Mouse (Mus musculus) limb, embryonic 11.5 days (tissue): ENCODE results near the gene Hip1. TPM values are rescaled to one million over a fixed set of nuclear protein-coding genes. Genes with fewer than 3 reads are reported as not detected.
A peak's percentile ranks its signal among the peaks of the same experiment; 100 is the strongest.

Experiments
- ATAC-seq: fragments of 200-750 bp; cut with Nextera tagmentation; 2 replicates; pipeline ENCODE4 v1.8.0; 2017; ENCODE audit warnings: low read depth; ENCODE audit not compliant: insufficient number of reproducible peaks, low FRiP score, low TSS enrichment
- DNase-seq: peaks from one replicate; pipeline ENCODE4 v3.0.0-alpha.2; 2015; ENCODE audit warnings: low spot score
- H3K27ac ChIP-seq: fragments of 300-500 bp; sonication (generic); replicated peaks from 2 replicates; pipeline ENCODE4 v1.5.1; 2014; ENCODE audit warnings: low read depth, mild to moderate bottlenecking, low read length
- H3K27me3 ChIP-seq: fragments of 300-500 bp; sonication (generic); 2 replicates; pipeline ENCODE4 v1.6.1; 2014; ENCODE audit warnings: mild to moderate bottlenecking, low read length, mixed read lengths; ENCODE audit not compliant: control insufficient read depth, insufficient read depth
- H3K36me3 ChIP-seq: fragments of 300-500 bp; sonication (generic); 2 replicates; pipeline ENCODE4 v1.6.1; 2014; ENCODE audit warnings: mild to moderate bottlenecking, low read length, moderate library complexity, mixed read lengths; ENCODE audit not compliant: control insufficient read depth, insufficient read depth
- H3K4me1 ChIP-seq: fragments of 300-500 bp; sonication (generic); 2 replicates; pipeline ENCODE4 v1.6.1; 2014; ENCODE audit warnings: low read length, mixed read lengths; ENCODE audit not compliant: control insufficient read depth, insufficient read depth
- H3K4me2 ChIP-seq: fragments of 300-500 bp; sonication (generic); 2 replicates; pipeline ENCODE4 v1.6.1; 2014; ENCODE audit warnings: low read depth, mild to moderate bottlenecking, moderate library complexity; ENCODE audit not compliant: severe bottlenecking
- H3K4me3 ChIP-seq: fragments of 300-500 bp; sonication (generic); 2 replicates; pipeline ENCODE4 v1.5.1; 2014; ENCODE audit warnings: low read depth, low read length
- H3K9ac ChIP-seq: fragments of 300-500 bp; sonication (generic); 2 replicates; pipeline ENCODE4 v1.6.1; 2014; ENCODE audit warnings: mild to moderate bottlenecking, low read length
- H3K9me3 ChIP-seq: fragments of 300-500 bp; sonication (generic); 2 replicates; pipeline ENCODE4 v1.6.1; 2016; ENCODE audit warnings: low read length; ENCODE audit not compliant: control insufficient read depth
- WGBS: fragments of 180-500 bp; shearing (Covaris S2); extraction: QIAGEN DNeasy Blood & Tissue Kit; methylation state at CpG from one replicate; pipeline ENCODE4 v1.1.7; 2014; 5-methylcytosine and 5-hydroxymethylcytosine counted together
- polyA plus RNA-seq: library from polyadenylated mRNA; unstranded; fragments of >200 nt; fragmentation: Nextera tagmentation; extraction: Ambion mirVana; gene quantifications from 2 replicates; pipeline ENCODE4 v1.2.1, GENCODE M21; 2014

The Hip1 gene
- polyA plus RNA-seq, 1 experiment from 2014 or later = 35.2 TPM

- H3K4me1 ChIP-seq = no peaks in the 10 kb centered on the region
- no peak for DNase-seq
- ATAC-seq = no peak
- no peak overlapping the region for H3K4me3 ChIP-seq
- H3K27me3 ChIP-seq = no peaks in the 10 kb centered on the region
- no peak overlapping the region for H3K4me2 ChIP-seq
- 94% methylated on average over 10 of the region's 10 CpGs for whole genome bisulfite sequencing
- H3K9me3 ChIP-seq = no peaks in the 10 kb centered on the region
- H3K36me3 ChIP-seq = peaks cover 15% of the 10 kb centered on the region; the same call in 1 of the 2 replicates
- H3K27ac ChIP-seq = no peak overlapping the region
- no peak overlapping the region for H3K9ac ChIP-seq
These were observed 109.9 kb downstream of the Hip1 start for GRCm38 (mm10) chr5:135435039-135435438.

- WGBS = 96% methylated on average over 4 of the region's 4 CpGs
- DNase-seq = no peak
- no peak for ATAC-seq
- no peak overlapping the region for H3K4me2 ChIP-seq
- H3K9ac ChIP-seq = no peak overlapping the region
- H3K27ac ChIP-seq = no peak overlapping the region
- H3K4me1 ChIP-seq = no peaks in the 10 kb centered on the region
- H3K9me3 ChIP-seq = no peaks in the 10 kb centered on the region
- H3K4me3 ChIP-seq = no peak overlapping the region
- no peaks in the 10 kb centered on the region for H3K27me3 ChIP-seq
- peaks cover 17% of the 10 kb centered on the region; the same call in 1 of the 2 replicates for H3K36me3 ChIP-seq
These were observed 111.1 kb downstream of the Hip1 start for GRCm38 (mm10) chr5:135433861-135434260.

- 93% methylated on average over 6 of the region's 6 CpGs for WGBS
- ATAC-seq = no peak
- Histone ChIP-seq H3K36me3 (peaks cover 17% of the 10 kb centered on the region; the same call in 1 of the 2 replicates), H3K27me3 (no peaks in the 10 kb centered on the region), H3K4me3 (no peak overlapping the region), H3K9ac (no peak overlapping the region), H3K9me3 (no peaks in the 10 kb centered on the region), H3K4me1 (no peaks in the 10 kb centered on the region), H3K4me2 (no peak overlapping the region), H3K27ac (no peak overlapping the region)
- DNase-seq = no peak
These were observed 113.8 kb downstream of the Hip1 start for GRCm38 (mm10) chr5:135431111-135431510.

- H3K9ac ChIP-seq = no peak overlapping the region
- H3K36me3 ChIP-seq = peaks cover 17% of the 10 kb centered on the region; the same call in 1 of the 2 replicates
- WGBS = 75% methylated on average over 5 of the region's 5 CpGs
- H3K4me3 ChIP-seq = no peak overlapping the region
- no peaks in the 10 kb centered on the region for H3K9me3 ChIP-seq
- no peak overlapping the region for H3K27ac ChIP-seq
- no peaks in the 10 kb centered on the region for H3K4me1 ChIP-seq
- ATAC-seq = no peak
- H3K4me2 ChIP-seq = no peak overlapping the region
- DNase-seq = no peak
- H3K27me3 ChIP-seq = no peaks in the 10 kb centered on the region
These were observed 116.1 kb downstream of the Hip1 start for GRCm38 (mm10) chr5:135428786-135429185.

GRCm38 (mm10) chr5:135410266-135410665, 134.7 kb downstream of the Hip1 start:
- Histone ChIP-seq H3K4me2 (no peak overlapping the region), H3K4me1 (no peaks in the 10 kb centered on the region), H3K4me3 (no peak overlapping the region), H3K9ac (no peak overlapping the region), H3K9me3 (no peaks in the 10 kb centered on the region), H3K27ac (no peak overlapping the region), H3K27me3 (no peaks in the 10 kb centered on the region), H3K36me3 (peaks cover 10% of the 10 kb centered on the region; the same call in 1 of the 2 replicates)
- DNase-seq (no peak), ATAC-seq (no peak)
- 92% methylated on average over 9 of the region's 9 CpGs for WGBS

GRCm38 (mm10) chr5:135408114-135408513, 136.8 kb downstream of the Hip1 start:
- 85% methylated on average over 4 of the region's 4 CpGs for WGBS
- Histone ChIP-seq H3K4me3 (no peak overlapping the region), H3K4me2 (no peak overlapping the region), H3K27ac (no peak overlapping the region), H3K9me3 (no peaks in the 10 kb centered on the region), H3K4me1 (no peaks in the 10 kb centered on the region), H3K9ac (no peak overlapping the region), H3K36me3 (peaks cover 2% of the 10 kb centered on the region; the same call in 1 of the 2 replicates), H3K27me3 (no peaks in the 10 kb centered on the region)
- DNase-seq (no peak), ATAC-seq (no peak)

GRCm38 (mm10) chr5:135405437-135405836, 139.5 kb downstream of the Hip1 start:
- no peaks in the 10 kb centered on the region for H3K4me1 ChIP-seq
- 90% methylated on average over 9 of the region's 9 CpGs for WGBS
- no peak for DNase-seq
- H3K36me3 ChIP-seq = no peaks in the 10 kb centered on the region
- H3K9me3 ChIP-seq = no peaks in the 10 kb centered on the region
- H3K27me3 ChIP-seq = no peaks in the 10 kb centered on the region
- H3K4me2 ChIP-seq = no peak overlapping the region
- no peak for ATAC-seq
- H3K4me3 ChIP-seq = no peak overlapping the region
- H3K9ac ChIP-seq = no peak overlapping the region
- no peak overlapping the region for H3K27ac ChIP-seq

GRCm38 (mm10) chr5:135404623-135405022, 140.3 kb downstream of the Hip1 start:
- Histone ChIP-seq H3K4me2 (no peak overlapping the region), H3K4me1 (no peaks in the 10 kb centered on the region), H3K4me3 (no peak overlapping the region), H3K9me3 (no peaks in the 10 kb centered on the region), H3K9ac (no peak overlapping the region), H3K27me3 (no peaks in the 10 kb centered on the region), H3K27ac (no peak overlapping the region), H3K36me3 (no peaks in the 10 kb centered on the region)
- WGBS = 41% methylated on average over 20 of the region's 20 CpGs
- ATAC-seq (no peak), DNase-seq (peak; percentile 50)

GRCm38 (mm10) chr5:135400244-135400643, 144.7 kb downstream of the Hip1 start:
- Histone ChIP-seq H3K4me3 (no peak overlapping the region), H3K9me3 (no peaks in the 10 kb centered on the region), H3K4me2 (no peak overlapping the region), H3K4me1 (no peaks in the 10 kb centered on the region), H3K27me3 (no peaks in the 10 kb centered on the region), H3K27ac (no peak overlapping the region), H3K36me3 (no peaks in the 10 kb centered on the region), H3K9ac (no peak overlapping the region)
- 8% methylated on average over 2 of the region's 2 CpGs for WGBS
- DNase-seq = peak; percentile 89
- no peak for ATAC-seq
